Mouse (Mus musculus): ENCODE data around the gene Grin3b.

DNA sequence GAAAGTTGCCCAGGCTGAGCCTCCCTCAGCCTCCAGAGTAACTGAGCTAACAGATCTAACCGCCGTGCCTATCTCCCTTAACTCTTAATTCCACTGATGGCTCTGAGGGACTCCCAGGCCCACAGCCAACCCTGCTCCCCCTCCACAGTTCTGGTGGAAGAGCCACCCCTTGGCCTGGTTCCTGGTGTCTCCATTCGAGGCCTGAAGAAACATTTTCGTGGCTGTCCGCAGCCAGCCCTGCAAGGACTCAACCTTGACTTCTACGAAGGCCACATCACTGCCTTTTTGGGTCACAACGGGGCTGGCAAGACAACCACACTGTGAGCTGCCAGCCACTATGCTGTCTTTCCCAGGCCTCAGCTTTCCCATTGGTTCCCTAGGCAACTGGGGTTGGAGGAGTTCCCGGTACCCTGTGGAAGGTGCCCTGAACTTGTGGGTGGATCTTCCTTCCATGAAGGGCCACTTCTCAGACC is 33.8 kb downstream of the Grin3b start:
- TF ChIP-seq POLR2A (IDR thresholded peaks at IDR 0.05; ENCODE audit: low read depth, low read length) (no peak), CTCF (IDR thresholded peaks at IDR 0.05; ENCODE audit: extremely low read depth, insufficient read length, insufficient replicate concordance, low read depth, low read length) (no peak)

Data from small intestine, adult 2 months (tissue).